Mouse (Mus musculus) E14TG2a.4 (cell line): ENCODE results near the gene AC161166.1.
A peak's percentile ranks its signal among the peaks of the same experiment; 100 is the strongest.

Experiments used
- CTCF ChIP-seq: conservative IDR thresholded peaks from 2 replicates; pipeline ENCODE4 v1.5.1; 2014; ENCODE audit warnings: low read length
- NANOG ChIP-seq: IDR thresholded peaks from 2 replicates; pipeline ENCODE4 v1.6.1; 2014; ENCODE audit warnings: borderline replicate concordance, low read length, mixed read lengths
- POU5F1 ChIP-seq: IDR thresholded peaks from 2 replicates; pipeline ENCODE4 v1.6.1; 2014; ENCODE audit warnings: low read length, borderline replicate concordance

GRCm38 (mm10) chr7:24531211-24531971, 19.1 kb upstream of the AC161166.1 start:
- TF ChIP-seq CTCF (peak; percentile 31), POU5F1 (no peak), NANOG (no peak)
